ENCODE assay signal across 30 mouse cellular contexts in the genomic region with DNA sequence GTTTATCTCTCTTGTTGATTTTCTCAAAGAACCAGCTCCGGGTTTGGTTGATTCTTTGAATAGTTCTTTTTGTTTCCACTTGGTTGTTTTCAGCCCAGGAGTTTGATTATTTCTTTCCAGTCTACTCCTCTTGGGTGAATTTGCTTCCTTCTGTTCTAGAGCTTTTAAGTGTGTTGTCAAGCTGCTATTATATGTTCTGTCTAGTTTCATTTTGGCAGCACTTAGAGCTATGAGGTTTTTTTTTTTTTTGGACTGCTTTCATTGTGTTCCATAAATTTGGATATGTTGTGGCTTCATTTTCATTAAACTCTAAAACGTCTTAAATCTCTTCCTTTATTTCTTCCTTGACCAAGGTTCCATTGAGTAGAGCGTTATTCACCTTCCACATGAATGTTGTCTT.
"Had no signal": no experiment of that assay in that cellular context is flagged by ENCODE, and none has a peak within 500 bp of the region (broad histone marks: within the 10 kb centered on the region; RNA-seq: fewer than 3 reads in every experiment).

No protein-coding gene starts in this region.

- H3K36me3 ChIP-seq: heart, embryonic 12.5 days; heart, embryonic 13.5 days; heart, embryonic 15.5 days; hindbrain, embryonic 10.5 days; hindbrain, embryonic 12.5 days; hindbrain, embryonic 13.5 days; hindbrain, embryonic 15.5 days; intestine, embryonic 15.5 days; kidney, embryonic 15.5 days had no signal

- H3K27me3 ChIP-seq: heart, embryonic 12.5 days; heart, embryonic 13.5 days; heart, embryonic 15.5 days; hindbrain, embryonic 12.5 days; hindbrain, embryonic 13.5 days; hindbrain, embryonic 15.5 days; intestine, embryonic 15.5 days; kidney, embryonic 15.5 days had no signal

- H3K4me1 ChIP-seq: heart, embryonic 12.5 days; heart, embryonic 13.5 days; heart, embryonic 15.5 days; hindbrain, embryonic 10.5 days; hindbrain, embryonic 12.5 days; hindbrain, embryonic 13.5 days; hindbrain, embryonic 15.5 days; intestine, embryonic 15.5 days; kidney, embryonic 15.5 days had no signal

- H3K9ac ChIP-seq: heart, embryonic 12.5 days; heart, embryonic 13.5 days; heart, embryonic 15.5 days; hindbrain, embryonic 12.5 days; hindbrain, embryonic 13.5 days; hindbrain, embryonic 14.5 days; hindbrain, embryonic 15.5 days; intestine, embryonic 15.5 days; kidney, embryonic 15.5 days had no signal

- H3K9me3 ChIP-seq: heart, embryonic 12.5 days; heart, embryonic 13.5 days; heart, embryonic 15.5 days; hindbrain, embryonic 10.5 days; hindbrain, embryonic 12.5 days; hindbrain, embryonic 13.5 days; hindbrain, embryonic 15.5 days; intestine, embryonic 15.5 days; kidney, embryonic 15.5 days had no signal

- DNase-seq: heart, postnatal 10 days; heart, postnatal 14 days; heart, postnatal 36 days; heart, postnatal 4 days; kidney, adult 11 months; kidney, adult 18-20 months; kidney, adult 2 months; kidney, adult 8-10 months; kidney, adult 9 months; kidney, postnatal 10 days; kidney, postnatal 14 days; kidney, postnatal 25 days; kidney, postnatal 36 days; kidney, postnatal 4 days; layer of hippocampus, adult 9-11 months; layer of hippocampus, postnatal 36 days had no signal

- H3K27ac ChIP-seq: heart, embryonic 13.5 days; heart, embryonic 15.5 days; hindbrain, embryonic 10.5 days; hindbrain, embryonic 12.5 days; hindbrain, embryonic 13.5 days; hindbrain, embryonic 14.5 days; hindbrain, embryonic 15.5 days; hindbrain, postnatal 0 days; intestine, embryonic 15.5 days; kidney, embryonic 15.5 days; kidney, postnatal 0 days; layer of hippocampus, adult 2 months; left cerebral cortex, adult 2 months had no signal

- H3K4me3 ChIP-seq: heart, embryonic 12.5 days; heart, embryonic 13.5 days; heart, embryonic 15.5 days; hindbrain, embryonic 10.5 days; hindbrain, embryonic 12.5 days; hindbrain, embryonic 13.5 days; hindbrain, embryonic 15.5 days; intestine, embryonic 15.5 days; kidney, embryonic 15.5 days; layer of hippocampus, adult 2 months; left cerebral cortex, adult 2 months had no signal
